Mouse (Mus musculus) myocyte (in vitro differentiated cells): ENCODE results near the gene Sh3bp4. TPM values are rescaled to one million over a fixed set of nuclear protein-coding genes. Genes with fewer than 3 reads are reported as not detected.

Experiments used
- H3K27me3 ChIP-seq: one replicate; pipeline ENCODE4 v1.6.1; 2011; ENCODE audit not compliant: control insufficient read depth, insufficient read depth, insufficient read length
- H3K36me3 ChIP-seq: one replicate; pipeline ENCODE4 v1.6.1; 2011; ENCODE audit not compliant: control insufficient read depth, insufficient read depth
- H3K4me2 ChIP-seq: one replicate; pipeline ENCODE4 v1.6.1; 2011; ENCODE audit warnings: low read depth, control low read depth
- H3K4me3 ChIP-seq: one replicate; pipeline ENCODE4 v1.5.1; 2011; ENCODE audit warnings: mild to moderate bottlenecking, control low read depth, moderate library complexity
- H3K79me2 ChIP-seq: one replicate; pipeline ENCODE4 v1.6.1; 2011; ENCODE audit not compliant: control insufficient read depth, insufficient read depth
- H3ac ChIP-seq: one replicate; pipeline ENCODE4 v1.6.1; 2011; ENCODE audit not compliant: control insufficient read depth, insufficient read length
- CEBPB ChIP-seq: IDR thresholded peaks from 2 replicates; pipeline ENCODE4 v1.6.1; 2011; ENCODE audit warnings: mild to moderate bottlenecking, moderate library complexity; ENCODE audit not compliant: poor library complexity, insufficient read depth, severe bottlenecking
- E2F4 ChIP-seq: IDR thresholded peaks from one replicate; pipeline ENCODE4 v1.6.1; 2011; ENCODE audit warnings: mild to moderate bottlenecking, control low read depth, moderate library complexity; ENCODE audit not compliant: insufficient read depth
- MAX ChIP-seq: IDR thresholded peaks from one replicate; pipeline ENCODE4 v1.6.1; 2011; ENCODE audit warnings: low read depth, mild to moderate bottlenecking, control low read depth
- MYOD1 ChIP-seq, 3 experiments: IDR thresholded peaks; one replicate each; pipeline ENCODE4 v1.6.1; 2011; ENCODE audit warnings: control low read depth in 2 of 3, low read depth in 2 of 3, mild to moderate bottlenecking in 2 of 3, moderate library complexity in 1 of 3; ENCODE audit not compliant: insufficient read length in 2 of 3, control insufficient read depth in 1 of 3
- MYOG ChIP-seq, 3 experiments: IDR thresholded peaks; one replicate each; pipeline ENCODE4 v1.6.1; 2011; ENCODE audit warnings: control low read depth in 2 of 3, low read depth in 2 of 3, mild to moderate bottlenecking in 2 of 3; ENCODE audit not compliant: insufficient read length in 2 of 3, control insufficient read depth in 1 of 3, insufficient read depth in 1 of 3
- POLR2A ChIP-seq: IDR thresholded peaks from one replicate; pipeline ENCODE4 v1.6.1; 2011; ENCODE audit warnings: low read depth, mild to moderate bottlenecking, control low read depth, moderate library complexity; ENCODE audit not compliant: insufficient read length
- POLR2AphosphoS2 ChIP-seq: IDR thresholded peaks from one replicate; pipeline ENCODE4 v1.6.1; 2011; ENCODE audit warnings: low read depth, control low read depth; ENCODE audit not compliant: insufficient read length
- REST ChIP-seq: IDR thresholded peaks from one replicate; pipeline ENCODE4 v1.6.1; 2011; ENCODE audit warnings: mild to moderate bottlenecking, control low read depth, moderate library complexity; ENCODE audit not compliant: insufficient read depth, insufficient read length
- SRF ChIP-seq: IDR thresholded peaks from one replicate; pipeline ENCODE4 v1.6.1; 2011; ENCODE audit warnings: low read depth; ENCODE audit not compliant: control insufficient read depth, insufficient read length
- TCF12 ChIP-seq: IDR thresholded peaks from one replicate; pipeline ENCODE4 v1.6.1; 2011; ENCODE audit warnings: mild to moderate bottlenecking, control low read depth; ENCODE audit not compliant: poor library complexity, insufficient read depth, severe bottlenecking
- TCF3 ChIP-seq: IDR thresholded peaks from one replicate; pipeline ENCODE4 v1.6.1; 2011; ENCODE audit warnings: low read depth, control low read depth; ENCODE audit not compliant: insufficient read length
- USF1 ChIP-seq: IDR thresholded peaks from one replicate; pipeline ENCODE4 v1.6.1; 2011; ENCODE audit warnings: low read depth, mild to moderate bottlenecking, control low read depth, moderate library complexity
- polyA plus RNA-seq: library from polyadenylated mRNA; unstranded; fragments of >200 nt; fragmentation: generic; extraction: Trizol; gene quantifications from one replicate; pipeline ENCODE4 v1.2.1, GENCODE M21; 2012; ENCODE audit warnings: missing spikeins

Gene Sh3bp4
- polyA plus RNA-seq, 1 experiment: 23.2 TPM

DNA sequence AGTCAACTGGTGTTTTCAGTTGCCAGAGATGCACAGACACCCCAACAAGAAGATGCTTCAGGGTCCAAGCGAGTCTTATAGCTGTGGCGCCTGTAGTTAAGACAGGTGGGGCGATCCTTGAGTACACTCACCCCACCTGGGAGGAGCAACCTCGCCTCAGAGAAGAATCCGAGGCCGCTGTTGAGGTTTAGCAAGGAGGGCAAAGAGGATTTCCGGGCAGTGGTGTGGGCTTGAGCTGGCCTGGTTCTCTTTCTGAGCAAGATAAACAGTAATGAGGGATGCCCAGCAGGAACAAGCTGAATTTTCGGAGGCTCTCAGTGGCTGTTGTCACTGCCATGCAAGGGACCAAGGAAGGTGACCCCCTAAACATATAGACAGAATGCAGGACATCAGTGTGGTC is 20.5 kb downstream of the Sh3bp4 start:
- H3K79me2 ChIP-seq: peaks cover 88% of the 10 kb centered on the region
- no peak overlapping the region for H3K4me3 ChIP-seq
- no peaks in the 10 kb centered on the region for H3K36me3 ChIP-seq
- TF ChIP-seq E2F4: no peak
- no peak for TF ChIP-seq POLR2A
- no peak for TF ChIP-seq REST
- no peak overlapping the region for H3ac ChIP-seq
- H3K27me3 ChIP-seq: no peaks in the 10 kb centered on the region
- no peak overlapping the region for H3K4me2 ChIP-seq

DNA sequence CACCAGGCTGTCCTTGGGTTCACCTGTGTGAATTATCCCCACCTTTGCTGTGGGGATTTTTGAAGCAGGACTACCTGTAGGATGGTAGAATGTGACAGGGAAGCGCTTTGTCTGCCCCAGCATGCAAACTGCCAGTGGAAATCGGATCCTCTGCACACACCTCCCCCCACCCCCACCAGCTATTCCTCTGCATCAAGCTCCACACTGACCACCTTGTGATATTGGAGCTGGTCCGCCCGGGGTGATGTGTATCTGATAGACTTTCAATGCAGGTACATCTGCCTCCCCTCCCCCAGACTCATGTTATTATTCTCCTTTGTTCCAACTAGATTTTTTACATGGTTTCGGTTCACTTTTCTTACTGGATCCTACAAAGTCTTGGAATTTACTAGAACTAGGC is 21.8 kb downstream of the Sh3bp4 start:
- H3ac ChIP-seq: no peak overlapping the region
- no peaks in the 10 kb centered on the region for H3K36me3 ChIP-seq
- H3K4me3 ChIP-seq: no peak overlapping the region
- H3K79me2 ChIP-seq: peaks cover 85% of the 10 kb centered on the region
- TF ChIP-seq MYOG (IDR thresholded peaks at IDR 0.05; ENCODE audit: control insufficient read depth in 1 of 3, insufficient read depth in 1 of 3, insufficient read length in 2 of 3, low read depth in 2 of 3) (no peak), E2F4 (no peak), MYOD1 (IDR thresholded peaks at IDR 0.05; ENCODE audit: control insufficient read depth in 1 of 3, insufficient read length in 2 of 3, low read depth in 2 of 3) (no peak), MAX (no peak), CEBPB (no peak), TCF3 (no peak), TCF12 (no peak), USF1 (no peak), POLR2A (no peak), POLR2AphosphoS2 (no peak), SRF (no peak), REST (no peak)
- no peak overlapping the region for H3K4me2 ChIP-seq
- no peaks in the 10 kb centered on the region for H3K27me3 ChIP-seq

DNA sequence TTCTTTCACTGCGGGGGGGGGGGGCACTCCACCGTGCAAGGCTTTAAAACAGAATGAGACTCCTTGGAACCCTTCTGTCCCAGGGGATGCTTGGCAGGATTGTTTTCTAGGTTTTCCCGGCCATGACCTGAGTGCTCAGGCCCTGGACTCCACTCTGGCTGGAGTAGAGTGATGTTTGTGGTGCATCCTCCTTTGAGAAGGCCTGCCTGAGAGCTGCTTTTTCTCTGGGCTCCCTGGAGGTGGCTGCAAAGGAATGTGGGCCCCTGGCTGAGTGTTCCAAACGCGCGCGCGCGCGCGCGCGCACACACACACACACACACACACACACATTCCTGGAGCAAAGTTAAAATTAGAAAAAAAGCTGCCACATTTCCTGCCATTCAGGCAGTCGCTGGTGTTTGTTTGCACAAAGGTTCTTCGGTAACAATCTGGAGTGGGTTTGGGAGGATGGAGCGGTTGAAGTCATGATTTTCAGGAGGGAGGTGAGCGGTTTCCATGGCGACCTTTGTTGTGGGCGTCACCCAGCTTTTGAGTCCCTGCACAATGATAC is 22.3 kb downstream of the Sh3bp4 start:
- TF ChIP-seq CEBPB (no peak), E2F4 (no peak), USF1 (no peak), REST (no peak), MYOG (IDR thresholded peaks at IDR 0.05; ENCODE audit: control insufficient read depth in 1 of 3, insufficient read depth in 1 of 3, insufficient read length in 2 of 3, low read depth in 2 of 3) (no peak), MYOD1 (IDR thresholded peaks at IDR 0.05; ENCODE audit: control insufficient read depth in 1 of 3, insufficient read length in 2 of 3, low read depth in 2 of 3) (no peak), MAX (no peak), TCF3 (no peak), SRF (no peak), TCF12 (no peak), POLR2A (no peak), POLR2AphosphoS2 (no peak)
- Histone ChIP-seq H3K79me2 (peaks cover 80% of the 10 kb centered on the region), H3K36me3 (no peaks in the 10 kb centered on the region), H3K4me3 (no peak overlapping the region), H3ac (no peak overlapping the region), H3K4me2 (no peak overlapping the region), H3K27me3 (no peaks in the 10 kb centered on the region)

DNA sequence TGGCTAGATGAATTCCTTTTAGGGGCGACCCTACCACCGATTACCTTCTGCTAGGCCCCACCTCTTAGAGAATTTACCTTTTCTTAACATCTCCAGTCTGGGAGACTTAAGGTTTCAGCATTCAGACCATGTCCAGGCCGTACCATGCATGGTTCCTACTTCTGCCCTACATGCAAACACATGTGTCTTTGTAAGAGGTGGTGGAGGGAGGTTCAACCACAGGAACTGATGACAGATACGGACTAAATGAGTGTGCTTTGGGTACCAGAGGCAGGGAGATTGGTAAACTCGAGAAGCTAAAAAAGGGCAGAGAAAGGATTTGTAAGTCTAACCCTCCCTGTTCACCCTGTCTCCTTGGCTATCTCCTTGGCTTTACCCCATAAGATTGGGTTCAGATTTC is 23.5 kb downstream of the Sh3bp4 start:
- TF ChIP-seq MYOD1 (IDR thresholded peaks at IDR 0.05; ENCODE audit: control insufficient read depth in 1 of 3, insufficient read length in 2 of 3, low read depth in 2 of 3) (no peak), USF1 (no peak), MYOG (IDR thresholded peaks at IDR 0.05; ENCODE audit: control insufficient read depth in 1 of 3, insufficient read depth in 1 of 3, insufficient read length in 2 of 3, low read depth in 2 of 3) (no peak)
- Histone ChIP-seq H3ac (no peak overlapping the region), H3K27me3 (no peaks in the 10 kb centered on the region), H3K79me2 (peaks cover 68% of the 10 kb centered on the region), H3K36me3 (no peaks in the 10 kb centered on the region), H3K4me3 (no peak overlapping the region), H3K4me2 (no peak overlapping the region)

DNA sequence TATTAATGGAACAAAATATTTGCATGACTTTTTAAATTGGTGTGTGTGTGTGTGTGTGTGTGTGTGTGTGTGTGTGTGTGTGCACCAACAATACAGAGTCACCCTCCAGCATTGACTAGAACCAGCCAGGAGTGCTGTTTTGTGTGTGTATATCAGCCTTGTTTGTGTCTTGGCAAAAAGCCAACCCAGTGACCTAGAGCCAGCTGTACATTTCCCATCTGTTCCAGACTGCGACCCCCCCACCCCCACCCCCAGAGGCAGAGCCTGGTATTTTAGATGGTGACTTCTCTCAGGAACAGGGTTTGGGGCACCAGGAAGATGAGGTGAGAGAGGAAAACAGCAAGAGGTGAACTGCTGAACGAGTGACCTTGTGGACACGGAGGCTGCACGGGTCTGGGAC is 24.2 kb downstream of the Sh3bp4 start:
- H3K79me2 ChIP-seq: peaks cover 61% of the 10 kb centered on the region
- no peaks in the 10 kb centered on the region for H3K27me3 ChIP-seq
- no peak overlapping the region for H3K4me3 ChIP-seq
- H3ac ChIP-seq: no peak overlapping the region
- H3K36me3 ChIP-seq: no peaks in the 10 kb centered on the region
- H3K4me2 ChIP-seq: no peak overlapping the region
- no peak for TF ChIP-seq CEBPB
